Mouse (Mus musculus) brain, embryonic 14.5 days (tissue): ENCODE measurements around the gene Csmd2.

Experiments used
- CTCF ChIP-seq: fragments of 200-500 bp; IDR thresholded peaks from 2 replicates; pipeline ENCODE4 v1.5.1; 2012; ENCODE audit warnings: inconsistent platforms, mild to moderate bottlenecking, moderate library complexity, borderline replicate concordance; ENCODE audit not compliant: insufficient read depth, insufficient read length; ENCODE audit errors: extremely low read depth
- POLR2A ChIP-seq: fragments of 200-500 bp; IDR thresholded peaks from 2 replicates; pipeline ENCODE4 v1.6.1; 2012; ENCODE audit warnings: mild to moderate bottlenecking, inconsistent platforms, borderline replicate concordance; ENCODE audit not compliant: poor library complexity, insufficient read depth, insufficient read length, severe bottlenecking; ENCODE audit errors: extremely low read depth

GRCm38 (mm10) chr4:128594062-128594461 lies 606.4 kb downstream of the Csmd2 start:
- TF ChIP-seq CTCF: no peak
- TF ChIP-seq POLR2A: no peak
